Mouse (Mus musculus): ENCODE results near the gene Hamp2. TPM values are rescaled to one million over a fixed set of nuclear protein-coding genes. Genes with fewer than 3 reads are reported as not detected.
A peak's percentile ranks its signal among the peaks of the same experiment; 100 is the strongest.
"Not testable (repeated sequence)": the region's sequence is repeated elsewhere in the genome, so short reads cannot be mapped to it uniquely, and the experiment has no call there.

Gene Hamp2
- not detected in 2 replicates for polyA plus RNA-seq (2012; rRNA removed)

GRCm38 (mm10) chr7:30924581-30924980 is at the start of gene Hamp2:
Hamp2 (minus strand) TSS chr7:30924681.
- not testable (repeated sequence) for H3K27ac ChIP-seq (ENCODE audit: insufficient read depth, low read length); H3K4me3 ChIP-seq (ENCODE audit: insufficient read depth, low read length)

GRCm38 (mm10) chr7:30973501-30974289 is 49.2 kb upstream of the Hamp2 start, which contains the start of gene Fam187b:
Fam187b (plus strand) TSS chr7:30973790.
- peak within 1 kb of the TSS; percentile 2 for H3K4me3 ChIP-seq (ENCODE audit: insufficient read depth, low read length)
- peak within 1 kb of the TSS; percentile 78 for H3K27ac ChIP-seq (ENCODE audit: insufficient read depth, low read length)
- TF ChIP-seq POLR2A (IDR thresholded peaks at IDR 0.05; ENCODE audit: extremely low read depth, insufficient read depth, low read length) (no peak), CTCF (IDR thresholded peaks at IDR 0.05; ENCODE audit: extremely low read depth, insufficient read depth, low read length) (peak; percentile 74)
- H3K4me1 ChIP-seq (ENCODE audit: control insufficient read depth, insufficient read depth, low read length): no peaks in the 10 kb centered on the region

More at GRCm38 (mm10) chr7:30924581-30924980, at the start of gene Hamp2:
- H3K4me1 ChIP-seq (ENCODE audit: control insufficient read depth, insufficient read depth, low read length): not testable (repeated sequence)

- peak within 1 kb of the TSS; percentile 78 for H3K27ac ChIP-seq (ENCODE audit: insufficient read depth, low read length)
- no peak for TF ChIP-seq POLR2A (IDR thresholded peaks at IDR 0.05; ENCODE audit: extremely low read depth, insufficient read depth, low read length)
- TF ChIP-seq CTCF (IDR thresholded peaks at IDR 0.05; ENCODE audit: extremely low read depth, insufficient read depth, low read length): no peak
- no peaks in the 10 kb centered on the region for H3K4me1 ChIP-seq (ENCODE audit: control insufficient read depth, insufficient read depth, low read length)
- H3K4me3 ChIP-seq (ENCODE audit: insufficient read depth, low read length): peak within 1 kb of the TSS; percentile 2
Measured at GRCm38 (mm10) chr7:30973251-30973500, 48.7 kb upstream of the Hamp2 start, which contains the start of gene Lsr. Lsr (minus strand) TSS chr7:30973464.

- TF ChIP-seq POLR2A (IDR thresholded peaks at IDR 0.05; ENCODE audit: extremely low read depth, insufficient read depth, low read length) (no peak), CTCF (IDR thresholded peaks at IDR 0.05; ENCODE audit: extremely low read depth, insufficient read depth, low read length) (no peak)
- H3K27ac ChIP-seq (ENCODE audit: insufficient read depth, low read length): peak overlapping the region; percentile 78
- no peaks in the 10 kb centered on the region for H3K4me1 ChIP-seq (ENCODE audit: control insufficient read depth, insufficient read depth, low read length)
- peak overlapping the region; percentile 2 for H3K4me3 ChIP-seq (ENCODE audit: insufficient read depth, low read length)
Measured at GRCm38 (mm10) chr7:30972426-30973250, 48.2 kb upstream of the Hamp2 start.

- no peak overlapping the region for H3K4me3 ChIP-seq (ENCODE audit: insufficient read depth, low read length)
- no peak overlapping the region for H3K27ac ChIP-seq (ENCODE audit: insufficient read depth, low read length)
Measured at GRCm38 (mm10) chr7:30971901-30972300, 47.4 kb upstream of the Hamp2 start.

GRCm38 (mm10) chr7:30969174-30969573 is 44.7 kb upstream of the Hamp2 start:
- H3K27ac ChIP-seq (ENCODE audit: insufficient read depth, low read length): no peak overlapping the region
- TF ChIP-seq POLR2A (IDR thresholded peaks at IDR 0.05; ENCODE audit: extremely low read depth, insufficient read depth, low read length): no peak
- TF ChIP-seq CTCF (IDR thresholded peaks at IDR 0.05; ENCODE audit: extremely low read depth, insufficient read depth, low read length): no peak
- no peak overlapping the region for H3K4me3 ChIP-seq (ENCODE audit: insufficient read depth, low read length)
- no peaks in the 10 kb centered on the region for H3K4me1 ChIP-seq (ENCODE audit: control insufficient read depth, insufficient read depth, low read length)

More at GRCm38 (mm10) chr7:30971901-30972300, 47.4 kb upstream of the Hamp2 start:
- TF ChIP-seq POLR2A (IDR thresholded peaks at IDR 0.05; ENCODE audit: extremely low read depth, insufficient read depth, low read length) (no peak), CTCF (IDR thresholded peaks at IDR 0.05; ENCODE audit: extremely low read depth, insufficient read depth, low read length) (no peak)
- no peaks in the 10 kb centered on the region for H3K4me1 ChIP-seq (ENCODE audit: control insufficient read depth, insufficient read depth, low read length)

GRCm38 (mm10) chr7:30968611-30969010 is 44.1 kb upstream of the Hamp2 start:
- H3K27ac ChIP-seq (ENCODE audit: insufficient read depth, low read length): peak overlapping the region; percentile 64
- no peak overlapping the region for H3K4me3 ChIP-seq (ENCODE audit: insufficient read depth, low read length)
- H3K4me1 ChIP-seq (ENCODE audit: control insufficient read depth, insufficient read depth, low read length): no peaks in the 10 kb centered on the region
- TF ChIP-seq POLR2A (IDR thresholded peaks at IDR 0.05; ENCODE audit: extremely low read depth, insufficient read depth, low read length): no peak
- no peak for TF ChIP-seq CTCF (IDR thresholded peaks at IDR 0.05; ENCODE audit: extremely low read depth, insufficient read depth, low read length)

GRCm38 (mm10) chr7:30966657-30967056 is 42.2 kb upstream of the Hamp2 start:
- no peaks in the 10 kb centered on the region for H3K4me1 ChIP-seq (ENCODE audit: control insufficient read depth, insufficient read depth, low read length)
- no peak overlapping the region for H3K4me3 ChIP-seq (ENCODE audit: insufficient read depth, low read length)
- no peak overlapping the region for H3K27ac ChIP-seq (ENCODE audit: insufficient read depth, low read length)
- TF ChIP-seq CTCF (IDR thresholded peaks at IDR 0.05; ENCODE audit: extremely low read depth, insufficient read depth, low read length) (no peak), POLR2A (IDR thresholded peaks at IDR 0.05; ENCODE audit: extremely low read depth, insufficient read depth, low read length) (no peak)

- TF ChIP-seq CTCF (IDR thresholded peaks at IDR 0.05; ENCODE audit: extremely low read depth, insufficient read depth, low read length): no peak
- no peak for TF ChIP-seq POLR2A (IDR thresholded peaks at IDR 0.05; ENCODE audit: extremely low read depth, insufficient read depth, low read length)
- Histone ChIP-seq H3K4me1 (ENCODE audit: control insufficient read depth, insufficient read depth, low read length) (no peaks in the 10 kb centered on the region), H3K4me3 (ENCODE audit: insufficient read depth, low read length) (no peak overlapping the region), H3K27ac (ENCODE audit: insufficient read depth, low read length) (no peak overlapping the region)
Measured at GRCm38 (mm10) chr7:30965677-30966076, 41.2 kb upstream of the Hamp2 start.

- no peak for TF ChIP-seq POLR2A (IDR thresholded peaks at IDR 0.05; ENCODE audit: extremely low read depth, insufficient read depth, low read length)
- no peak for TF ChIP-seq CTCF (IDR thresholded peaks at IDR 0.05; ENCODE audit: extremely low read depth, insufficient read depth, low read length)
- Histone ChIP-seq H3K4me3 (ENCODE audit: insufficient read depth, low read length) (no peak overlapping the region), H3K4me1 (ENCODE audit: control insufficient read depth, insufficient read depth, low read length) (no peaks in the 10 kb centered on the region), H3K27ac (ENCODE audit: insufficient read depth, low read length) (no peak overlapping the region)
Measured at GRCm38 (mm10) chr7:30964366-30964765, 39.9 kb upstream of the Hamp2 start.

All from cortical plate, adult 2 months (tissue).